Mouse (Mus musculus) heart, postnatal 4 days (tissue): ENCODE measurements at regions not wholly inside any gene's neighbourhood (a gene's known extent, or its start where the extent isn't known, plus 50 kb on each side); places are given as distances from the start of the nearest gene placed in this dataset.

Experiments used
- DNase-seq: peaks from one replicate; pipeline ENCODE4 v3.0.0; 2021

DNA sequence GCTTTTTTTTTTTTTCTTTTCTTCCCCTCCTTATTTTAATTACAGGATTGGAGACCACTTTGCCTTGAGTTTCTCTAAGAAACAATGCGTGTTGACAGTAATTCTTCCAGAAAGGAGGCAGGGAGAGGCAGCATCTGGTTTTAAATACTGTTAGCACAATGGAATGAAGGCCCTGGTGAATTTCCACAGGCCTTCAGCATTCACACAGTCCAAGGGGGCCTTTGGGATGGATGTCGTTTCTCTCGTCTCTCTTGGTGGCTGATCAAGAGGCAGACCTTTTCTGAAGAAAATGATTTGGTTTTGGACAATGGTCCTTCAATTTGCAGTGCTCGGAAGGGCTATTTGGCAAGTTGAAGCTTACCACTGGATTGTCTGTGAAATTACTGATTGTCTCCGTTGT is 321.4 kb downstream of the Lmx1a start:
- DNase-seq, result peak; percentile 10

DNA sequence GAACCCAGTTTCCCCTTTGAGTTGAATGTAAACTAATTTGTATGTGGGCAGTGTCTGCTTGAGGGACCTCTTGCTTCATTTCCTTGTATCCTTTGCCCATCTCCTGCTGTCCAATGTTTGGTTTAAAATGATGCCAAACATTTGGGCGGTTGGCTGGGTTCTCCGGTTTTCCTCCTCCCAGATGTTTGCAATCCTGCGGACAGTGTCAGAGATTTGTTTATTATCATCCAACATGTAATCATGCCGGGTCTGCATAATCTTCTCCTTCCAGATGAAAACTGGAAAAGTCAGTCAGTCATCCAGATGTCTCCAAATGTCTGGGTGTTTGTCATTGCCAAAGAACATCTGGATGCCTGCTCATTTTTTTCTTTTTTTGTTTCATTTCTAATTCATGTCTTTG is 323.0 kb downstream of the Lmx1a start:
- peak; percentile 11 for DNase-seq

DNA sequence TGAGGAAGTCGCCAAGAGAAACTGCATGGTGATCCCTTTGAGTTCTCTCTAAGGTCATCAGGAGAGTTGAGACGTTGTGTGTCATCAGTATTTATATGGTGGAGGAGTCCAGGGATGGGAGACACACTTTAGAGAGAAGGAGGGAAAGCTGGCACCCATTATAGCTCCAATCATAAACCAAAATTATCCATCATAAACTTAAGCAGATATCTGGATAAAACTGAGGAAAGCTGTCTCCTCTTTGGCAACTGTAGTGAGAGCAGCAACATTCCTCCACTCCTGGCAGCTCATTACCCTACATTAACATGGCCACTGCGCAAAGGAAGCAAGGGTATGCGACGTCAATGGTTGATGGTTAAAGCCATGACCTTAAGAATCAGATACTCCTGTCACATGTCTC is 323.6 kb downstream of the Lmx1a start:
- DNase-seq, result no peak

DNA sequence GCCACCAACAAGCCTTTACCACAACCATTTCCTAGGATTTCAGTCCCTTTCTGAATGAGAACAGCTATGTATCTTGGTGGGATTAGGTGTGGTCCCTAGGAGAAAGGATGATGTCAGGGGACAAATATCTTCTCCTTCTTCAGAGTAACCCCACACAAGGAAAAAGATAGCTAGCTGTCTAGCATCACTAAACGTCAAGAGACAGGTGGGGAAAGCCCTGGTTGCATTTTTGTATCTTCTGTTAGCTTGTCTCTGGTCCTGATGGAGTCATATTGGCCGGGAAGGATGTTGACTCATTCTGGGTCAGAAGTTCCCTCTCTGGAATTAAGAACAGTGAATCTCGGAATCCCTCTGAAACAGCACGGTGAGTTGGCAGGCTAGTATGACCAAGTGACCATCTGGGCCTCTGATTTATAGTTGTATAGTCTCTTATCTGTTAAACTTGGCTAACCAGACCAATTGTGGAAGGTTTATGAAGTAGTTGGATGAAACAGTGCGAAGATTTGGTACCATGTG is 327.4 kb downstream of the Lmx1a start:
- no peak for DNase-seq

DNA sequence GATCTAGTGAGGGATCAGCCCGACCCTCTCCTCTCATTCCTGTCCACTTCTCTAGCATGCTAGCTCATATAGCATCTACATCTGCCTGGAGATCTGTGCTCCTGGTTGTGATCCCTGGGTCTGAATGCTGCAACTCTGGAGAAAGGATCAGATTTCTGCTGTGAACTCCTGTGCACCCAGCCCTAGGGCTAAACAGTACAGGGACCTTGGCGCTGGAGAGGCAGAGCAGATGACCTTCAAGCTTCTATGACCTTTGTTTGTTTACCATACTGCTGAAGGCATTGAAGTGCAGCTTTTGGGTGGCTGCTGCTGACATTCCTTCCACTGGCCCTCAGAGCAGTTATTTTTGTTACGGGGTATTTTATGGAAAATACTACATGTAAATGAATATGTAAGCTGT is 337.4 kb downstream of the Lmx1a start:
- DNase-seq, result no peak

DNA sequence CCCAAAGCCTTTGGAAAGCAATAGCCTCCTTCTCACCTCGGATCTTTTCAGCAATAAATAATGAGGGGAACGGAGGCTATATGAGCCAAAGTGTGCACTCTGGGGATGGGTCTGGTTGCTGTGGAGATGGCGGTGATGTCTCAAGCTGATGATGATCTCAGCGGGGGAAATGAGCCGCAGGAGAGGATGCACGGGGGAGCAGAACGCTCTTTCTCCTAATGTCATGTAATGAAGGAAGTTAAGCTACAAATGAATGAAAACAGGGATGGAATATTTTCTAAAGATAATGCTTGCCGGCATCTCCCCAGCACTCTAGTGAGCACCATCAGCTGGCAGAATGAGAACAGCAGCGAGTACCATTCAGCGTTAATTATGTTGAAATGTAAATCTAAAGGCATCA is 355.7 kb downstream of the Lmx1a start:
- no peak for DNase-seq

DNA sequence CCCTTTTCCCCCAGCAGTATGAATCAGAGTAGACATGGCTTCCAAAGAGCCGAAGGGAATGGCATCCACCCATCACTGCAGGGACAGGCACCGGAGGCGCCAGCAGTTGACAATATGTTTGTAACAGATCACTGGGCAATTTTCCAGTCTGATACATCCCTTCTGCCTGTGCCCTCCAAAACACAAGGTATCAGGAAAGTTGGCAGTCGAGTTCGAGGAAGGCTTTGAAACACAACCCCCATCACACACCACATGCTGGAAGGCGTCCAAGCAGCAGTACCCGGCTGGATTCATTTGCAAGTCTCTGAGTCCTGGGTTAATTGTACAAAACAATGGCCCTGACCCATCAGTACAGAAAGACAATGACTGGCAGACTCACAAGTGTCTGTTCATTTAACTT is 357.3 kb downstream of the Lmx1a start:
- no peak for DNase-seq

DNA sequence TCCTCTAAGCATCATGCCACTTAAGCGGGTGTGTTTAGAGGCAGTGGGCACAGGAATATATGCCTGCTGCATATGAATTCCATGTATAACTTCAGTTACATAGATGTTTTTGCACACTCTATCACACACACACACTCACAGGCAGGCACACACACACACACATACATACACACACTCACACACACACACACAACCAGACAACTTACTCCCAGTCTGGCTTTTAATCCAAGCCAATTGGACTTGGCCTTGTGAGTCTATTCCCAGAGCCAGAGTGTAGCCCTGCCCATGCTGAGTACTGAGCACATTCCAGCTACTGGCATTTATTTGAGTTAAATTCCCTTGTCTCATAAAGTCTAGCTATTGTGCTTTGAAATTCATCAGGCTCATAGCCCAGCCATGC is 357.7 kb downstream of the Lmx1a start:
- no peak for DNase-seq

DNA sequence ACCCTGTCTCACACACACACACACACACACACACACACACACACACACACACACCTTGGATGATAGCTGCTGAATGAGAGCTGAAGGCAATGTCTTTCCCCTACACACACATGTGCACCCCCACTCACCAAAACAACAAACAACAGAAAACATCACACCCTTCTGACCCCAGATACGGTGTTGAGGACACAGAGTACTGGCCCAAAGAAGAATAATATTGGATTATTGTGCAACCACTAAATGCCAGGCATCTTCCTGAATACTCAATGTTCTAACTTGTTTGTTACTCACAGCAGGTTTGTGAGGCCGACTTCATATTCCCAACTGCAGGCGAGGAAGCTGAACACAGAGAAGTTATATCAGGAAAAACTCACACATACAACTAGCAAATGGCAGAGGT is 360.9 kb downstream of the Lmx1a start:
- DNase-seq, result no peak

DNA sequence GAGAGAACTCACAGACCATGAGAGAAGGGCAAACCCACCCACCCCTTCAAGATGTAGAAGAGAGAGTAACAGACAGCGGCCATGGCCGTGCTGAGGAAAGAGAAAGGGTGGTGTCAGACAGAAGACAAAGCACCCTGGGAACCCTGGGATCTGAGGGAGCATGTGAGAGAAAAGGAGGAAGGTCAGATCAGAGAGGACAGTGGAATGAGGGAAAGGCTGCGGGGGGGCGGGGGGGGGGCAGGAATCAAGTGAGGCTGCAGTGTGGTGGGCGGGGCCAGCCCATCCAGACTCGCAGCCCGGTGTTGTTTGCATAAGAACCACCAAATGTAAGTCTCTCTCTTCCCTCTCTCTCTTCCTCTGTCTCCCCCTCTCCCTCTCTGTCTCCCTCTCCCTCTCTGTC is 367.4 kb downstream of the Lmx1a start:
- DNase-seq, result no peak

DNA sequence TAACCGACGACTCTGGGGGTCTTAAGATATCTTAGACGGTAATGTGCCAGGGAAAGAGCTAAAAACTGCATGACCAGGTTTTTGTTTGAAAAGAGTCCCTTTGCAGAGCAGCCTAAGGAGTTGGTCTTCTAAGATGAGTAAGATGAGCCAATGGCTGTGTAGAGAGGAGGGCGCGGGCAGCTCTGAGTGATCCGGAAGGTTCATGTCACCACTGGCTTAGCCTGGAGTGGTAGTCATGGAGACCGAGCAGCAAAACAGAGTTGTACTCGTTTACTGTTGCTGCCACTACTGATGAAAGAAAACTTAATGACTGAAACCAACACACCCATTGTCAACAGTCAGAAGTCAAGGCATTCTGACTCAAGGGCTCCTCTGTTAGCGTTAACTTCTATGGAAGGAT is 368.4 kb downstream of the Lmx1a start:
- peak; percentile 12 for DNase-seq

DNA sequence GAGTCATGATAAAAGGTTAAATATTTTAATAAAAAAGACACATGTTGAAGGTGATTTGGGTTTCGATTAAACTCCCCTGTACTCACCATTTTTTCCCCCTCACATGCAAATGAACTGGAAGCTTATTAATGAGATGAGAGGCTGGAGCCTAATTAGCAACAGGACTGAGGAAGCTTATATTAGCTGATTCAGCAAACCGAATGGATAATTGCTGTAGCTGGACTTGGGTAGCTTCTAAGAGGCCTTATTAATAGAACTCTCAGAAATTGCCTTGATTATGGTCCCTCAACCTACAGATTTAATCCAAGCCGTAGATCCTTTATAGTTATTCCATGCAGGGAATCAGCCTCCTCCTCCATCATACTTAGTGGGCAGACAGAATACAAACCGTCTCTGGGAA is 369.7 kb downstream of the Lmx1a start:
- no peak for DNase-seq

DNA sequence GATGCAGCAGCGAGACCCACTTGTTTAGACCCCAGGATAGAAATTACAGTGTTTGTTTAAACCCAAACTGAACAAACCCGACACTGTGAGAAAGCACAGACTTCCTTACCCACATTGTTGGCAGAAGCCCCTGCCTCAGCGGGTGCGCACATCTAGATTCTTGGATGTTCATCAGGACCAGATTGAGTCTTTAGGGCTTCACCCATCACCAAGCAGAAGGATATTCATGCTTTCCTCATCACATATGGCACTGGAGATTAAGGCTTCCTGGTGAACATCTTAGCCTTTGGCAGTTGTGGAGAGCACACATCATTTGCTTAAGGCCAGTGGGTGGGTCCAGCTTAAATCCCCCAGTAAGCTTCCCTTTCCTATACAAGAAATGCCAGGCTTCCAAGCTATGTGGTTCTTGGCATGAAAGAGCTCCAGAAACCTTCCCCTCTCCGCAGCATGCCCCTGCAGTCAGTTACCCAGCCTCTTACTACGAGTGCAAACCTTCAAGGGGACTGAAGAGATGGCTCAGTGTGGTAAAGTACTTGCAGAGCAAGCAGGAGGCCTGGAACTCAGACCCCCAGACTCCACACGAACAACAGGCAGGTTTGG is 367.9 kb downstream of the Pbx1 start:
- no peak for DNase-seq

DNA sequence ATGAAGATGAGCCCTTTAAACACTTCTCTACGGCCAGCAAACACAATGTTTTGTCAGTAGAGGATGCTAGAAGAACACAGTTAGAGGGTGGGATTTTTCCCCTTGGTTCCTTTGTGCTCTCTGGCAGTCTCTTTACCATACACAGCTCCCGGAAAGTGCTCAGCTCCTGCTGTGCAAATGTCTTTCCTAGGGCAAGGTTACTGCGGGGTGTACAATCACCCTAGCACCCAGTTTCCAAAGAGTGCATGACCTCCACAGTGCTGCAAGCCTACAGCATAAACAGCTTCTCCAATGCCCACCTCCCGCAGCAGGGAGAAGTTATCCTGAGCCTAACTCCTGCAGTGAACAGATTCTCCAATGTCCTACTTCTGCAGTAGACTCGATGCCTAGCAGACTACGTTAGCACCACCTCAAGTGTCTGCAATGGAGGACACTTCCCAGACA is 366.4 kb downstream of the Pbx1 start:
- no peak for DNase-seq

DNA sequence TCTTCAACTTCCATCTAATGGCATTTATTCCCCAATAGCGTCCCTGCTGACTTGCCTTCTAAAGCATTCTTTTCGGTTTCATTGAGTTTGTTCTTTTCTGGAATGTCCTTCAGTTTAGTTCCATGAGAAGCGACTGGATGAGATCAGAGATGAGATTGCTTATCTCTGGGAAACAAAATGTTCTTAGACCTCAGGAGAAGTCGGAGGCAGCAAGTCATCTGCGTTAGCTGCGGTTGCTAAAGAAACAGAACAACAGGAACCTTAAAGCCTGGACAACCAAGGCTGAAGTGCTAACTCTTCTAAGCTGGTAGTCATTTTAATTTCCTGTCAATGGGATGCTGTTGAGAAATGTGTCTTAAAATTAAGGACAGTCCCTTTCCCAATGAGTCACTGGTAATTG is 365.3 kb downstream of the Pbx1 start:
- DNase-seq, result no peak

DNA sequence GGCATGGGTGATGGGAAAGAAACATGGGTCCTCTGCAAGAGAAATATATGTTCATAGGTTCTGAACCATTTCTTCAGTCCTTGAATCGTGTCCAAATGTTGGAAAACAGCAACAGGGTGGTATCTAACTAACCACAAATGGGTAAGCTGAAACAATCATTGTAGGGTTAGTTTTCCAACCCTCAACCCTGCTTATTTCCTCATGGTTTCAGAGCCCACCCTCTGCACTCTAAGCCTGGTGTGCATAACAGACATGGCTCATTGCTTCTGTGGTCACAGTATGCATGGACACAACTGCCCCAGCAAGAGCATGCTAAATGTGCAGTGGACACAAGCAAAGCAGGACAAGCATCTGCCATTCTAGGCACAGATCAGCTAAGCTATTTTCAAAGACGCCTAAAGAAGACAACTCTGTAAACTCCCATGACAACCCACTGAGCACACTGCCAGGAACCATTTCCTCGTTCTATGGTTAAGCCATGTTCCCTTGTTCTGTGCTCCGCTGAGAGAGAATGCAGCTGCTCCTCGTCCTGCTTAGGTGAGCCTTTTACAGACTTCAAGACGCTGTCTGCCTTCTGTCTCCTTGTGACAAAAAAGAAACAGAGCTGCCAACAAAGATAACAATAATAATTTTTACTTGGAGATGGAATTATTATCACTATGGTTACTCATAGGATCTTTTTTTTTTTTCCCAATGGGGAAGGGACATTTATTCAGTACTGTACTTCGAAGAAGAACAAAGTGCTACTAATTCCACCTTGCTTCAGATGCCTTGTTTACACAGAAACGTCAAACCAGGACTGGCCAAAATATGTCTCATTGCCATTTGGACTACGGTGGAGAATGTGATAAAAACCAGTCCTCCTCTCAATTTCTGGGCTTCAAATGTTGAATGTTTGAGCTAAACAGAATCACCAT is 363.8 kb downstream of the Pbx1 start:
- no peak for DNase-seq

DNA sequence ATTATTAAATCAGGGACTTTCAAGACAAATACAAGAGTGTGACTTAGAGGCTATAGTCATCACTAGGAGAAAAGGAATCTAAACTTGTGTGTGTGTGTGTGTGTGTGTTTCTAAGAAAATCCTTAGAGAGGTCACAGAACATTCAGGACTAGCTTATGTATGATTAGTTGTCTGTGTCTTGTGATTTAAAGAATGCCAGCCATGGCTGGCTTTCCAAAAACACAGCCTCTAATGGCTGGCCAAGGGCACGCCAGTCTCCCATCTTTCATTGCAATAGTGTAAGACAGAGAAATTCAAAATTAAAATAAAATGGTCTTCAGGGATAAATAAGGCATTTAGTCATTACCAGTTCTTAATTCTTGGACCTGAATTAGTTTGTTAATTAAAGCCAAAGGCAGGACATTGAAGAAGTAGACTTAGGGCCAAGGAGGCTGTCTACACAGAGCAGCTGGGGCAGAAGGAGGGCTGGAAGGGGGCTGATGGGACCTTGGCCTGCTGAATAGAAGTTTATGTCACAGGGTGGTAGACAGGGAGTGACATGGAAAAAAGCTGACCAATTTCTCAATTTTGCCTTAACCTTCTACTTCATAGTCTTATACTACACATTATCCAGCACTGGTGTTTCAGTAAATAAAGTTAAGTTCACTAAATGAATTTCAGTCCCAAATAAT is 363.0 kb downstream of the Pbx1 start:
- DNase-seq, result no peak
